Mouse (Mus musculus) thymus, adult 2 months (tissue): ENCODE measurements around the gene Gm6588. TPM values are rescaled to one million over a fixed set of nuclear protein-coding genes. Genes with fewer than 3 reads are reported as not detected.

ENCODE experiments used
- DNase-seq: peaks from one replicate; pipeline ENCODE4 v3.0.0; 2021
- H3K27ac ChIP-seq: fragments of 200-500 bp; 2 replicates; pipeline ENCODE4 v1.5.1; 2012; ENCODE audit warnings: low read length, control low read depth; ENCODE audit not compliant: control insufficient read depth, insufficient read depth
- H3K27me3 ChIP-seq: fragments of 200-500 bp; 2 replicates; pipeline ENCODE4 v1.6.1; 2012; ENCODE audit warnings: mild to moderate bottlenecking, low read length, moderate library complexity, mixed read lengths; ENCODE audit not compliant: control insufficient read depth, insufficient read depth
- H3K36me3 ChIP-seq: fragments of 200-500 bp; 2 replicates; pipeline ENCODE4 v1.6.1; 2012; ENCODE audit warnings: mild to moderate bottlenecking, low read length, moderate library complexity; ENCODE audit not compliant: control insufficient read depth, insufficient read depth
- H3K4me1 ChIP-seq: fragments of 200-500 bp; replicated peaks from 2 replicates; pipeline ENCODE4 v1.6.1; 2012; ENCODE audit warnings: low read length; ENCODE audit not compliant: control insufficient read depth, insufficient read depth
- H3K4me3 ChIP-seq: fragments of 200-500 bp; 2 replicates; pipeline ENCODE4 v1.5.1; 2012; ENCODE audit warnings: mild to moderate bottlenecking, low read length, control low read depth, moderate library complexity; ENCODE audit not compliant: control insufficient read depth, insufficient read depth
- CTCF ChIP-seq: fragments of 200-500 bp; IDR thresholded peaks from 2 replicates; pipeline ENCODE4 v1.5.1; 2012; ENCODE audit warnings: mild to moderate bottlenecking, control low read depth, low read length, moderate library complexity, borderline replicate concordance; ENCODE audit not compliant: control insufficient read depth, poor library complexity, insufficient read depth; ENCODE audit errors: extremely low read depth
- POLR2A ChIP-seq: fragments of 200-500 bp; IDR thresholded peaks from 2 replicates; pipeline ENCODE4 v1.6.1; 2012; ENCODE audit warnings: mild to moderate bottlenecking, low read length, control low read depth, moderate library complexity; ENCODE audit not compliant: control insufficient read depth, poor library complexity, insufficient read depth; ENCODE audit errors: extremely low read depth
- WGBS: fragments of 180-500 bp; shearing (Covaris S2); methylation state at CpG from one replicate; pipeline ENCODE4 v1.1.7; 2018; 5-methylcytosine and 5-hydroxymethylcytosine counted together
- polyA plus RNA-seq: library from polyadenylated mRNA; depleted of rRNA; stranded (reverse); fragments of >200 nt; gene quantifications from 2 replicates; pipeline ENCODE4 v1.2.3, GENCODE M21; 2012

Gene Gm6588
- polyA plus RNA-seq, 1 experiment: 0.07 TPM

- Histone ChIP-seq H3K4me3 (peak overlapping the region; percentile 2; the same call in 1 of the 2 replicates), H3K27me3 (no peaks in the 10 kb centered on the region), H3K36me3 (no peaks in the 10 kb centered on the region), H3K27ac (no peak overlapping the region), H3K4me1 (peaks cover 8% of the 10 kb centered on the region)
- peak; percentile 37 for DNase-seq
- TF ChIP-seq POLR2A (0 out of 2 replicates have a peak, but pooled peaks have one; percentile 16), CTCF (no peak)
- 13% methylated on average over 14 of the region's 14 CpGs for WGBS
Measured at GRCm38 (mm10) chr5:112431120-112431775, 18.0 kb upstream of the Gm6588 start.

- DNase-seq: no peak
- Histone ChIP-seq H3K4me1 (peaks cover 8% of the 10 kb centered on the region), H3K27me3 (no peaks in the 10 kb centered on the region), H3K27ac (no peak overlapping the region), H3K36me3 (no peaks in the 10 kb centered on the region), H3K4me3 (no peak overlapping the region)
- WGBS: 93% methylated on average over 5 of the region's 5 CpGs
- TF ChIP-seq CTCF (no peak), POLR2A (no peak)
Measured at GRCm38 (mm10) chr5:112432033-112432432, 17.2 kb upstream of the Gm6588 start.

GRCm38 (mm10) chr5:112433004-112433403 is 16.2 kb upstream of the Gm6588 start:
- H3K27me3 ChIP-seq: no peaks in the 10 kb centered on the region
- no peak overlapping the region for H3K27ac ChIP-seq
- no peak overlapping the region for H3K4me3 ChIP-seq
- H3K36me3 ChIP-seq: no peaks in the 10 kb centered on the region
- peaks cover 11% of the 10 kb centered on the region for H3K4me1 ChIP-seq
- 3% methylated on average over 8 of the region's 8 CpGs for WGBS
- TF ChIP-seq CTCF (0 out of 2 replicates have a peak, but pooled peaks have one; percentile 47), POLR2A (no peak)
- DNase-seq: peak; percentile 73

DNA sequence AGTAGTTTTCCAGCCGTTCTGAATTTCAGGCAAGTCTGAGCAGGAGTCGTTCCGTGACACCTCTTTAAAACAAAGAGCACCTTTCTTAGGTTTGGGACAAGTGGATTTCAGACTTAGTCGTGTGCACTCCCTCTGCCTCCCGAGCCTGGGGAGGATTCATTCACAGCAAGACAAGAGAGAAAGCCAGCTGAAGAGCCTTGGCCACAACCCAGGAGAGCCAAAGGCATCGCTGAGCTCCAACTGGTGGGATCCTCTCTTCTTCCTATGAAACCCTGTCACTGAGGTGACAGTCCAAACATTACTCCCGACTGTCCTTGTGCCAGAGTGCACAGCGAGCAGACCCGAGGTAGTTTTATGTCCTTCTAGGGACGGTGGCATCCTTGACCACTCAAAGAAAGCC is 10.7 kb upstream of the Gm6588 start:
- H3K4me1 ChIP-seq: peaks cover 3% of the 10 kb centered on the region; the same call in 1 of the 2 replicates
- no peak overlapping the region for H3K4me3 ChIP-seq
- no peak overlapping the region for H3K27ac ChIP-seq
- no peaks in the 10 kb centered on the region for H3K27me3 ChIP-seq
- no peak for DNase-seq
- TF ChIP-seq POLR2A (no peak), CTCF (no peak)
- 75% methylated on average over 10 of the region's 10 CpGs for WGBS
- H3K36me3 ChIP-seq: no peaks in the 10 kb centered on the region

DNA sequence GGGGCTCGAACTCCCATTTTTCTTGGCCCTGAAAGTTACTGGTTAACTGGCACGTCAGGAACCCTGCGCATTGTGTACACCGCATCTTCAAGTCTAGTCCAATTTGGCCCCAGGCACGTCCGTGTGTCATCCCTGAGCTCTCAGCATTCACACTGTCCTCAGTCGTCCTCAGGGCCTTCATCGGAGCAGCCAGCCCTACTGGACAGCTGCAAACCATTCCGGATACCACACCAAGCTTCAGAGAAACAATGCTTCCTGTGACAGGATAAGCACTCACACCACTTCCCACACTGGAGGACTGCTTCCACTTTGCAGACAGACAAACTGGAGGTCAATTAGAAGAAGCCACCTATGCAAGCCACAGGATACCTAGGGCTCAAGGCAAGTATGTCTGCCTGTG is 3.9 kb downstream of the Gm6588 start:
- Histone ChIP-seq H3K4me1 (no peaks in the 10 kb centered on the region), H3K27ac (no peak overlapping the region), H3K36me3 (no peaks in the 10 kb centered on the region), H3K4me3 (no peak overlapping the region), H3K27me3 (no peaks in the 10 kb centered on the region)
- TF ChIP-seq CTCF (no peak), POLR2A (no peak)
- DNase-seq: no peak
- WGBS: 29% methylated on average over 9 of the region's 9 CpGs

DNA sequence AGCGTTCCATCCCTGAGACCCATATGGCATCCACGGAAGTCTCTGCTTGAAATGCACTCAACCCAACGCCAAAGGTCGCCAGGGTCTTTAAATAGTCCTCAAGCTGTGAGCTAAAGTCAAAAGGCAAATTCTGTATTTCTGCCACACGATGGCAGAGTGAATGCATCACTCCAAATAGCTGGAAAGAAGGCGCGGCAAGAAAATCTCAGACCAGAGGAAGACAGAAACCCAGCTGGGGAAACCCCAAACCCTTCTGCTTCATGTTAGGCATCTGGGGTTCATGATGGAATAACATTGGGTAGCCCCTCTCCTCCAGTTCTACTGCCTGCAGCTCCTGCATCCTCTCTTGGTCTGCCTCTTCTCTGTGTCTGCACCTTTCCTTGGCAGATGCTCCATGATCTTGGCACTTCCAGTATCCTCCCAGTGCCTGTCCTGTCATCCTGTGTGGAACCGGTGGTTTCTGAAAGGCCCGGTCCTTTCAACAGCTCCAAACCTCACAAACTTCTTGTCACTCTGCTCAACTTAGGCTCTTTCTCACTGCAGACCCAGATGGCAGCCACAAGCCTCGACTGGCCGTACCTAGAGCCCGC is 5.8 kb downstream of the Gm6588 start:
- WGBS: 56% methylated on average over 12 of the region's 12 CpGs
- Histone ChIP-seq H3K27me3 (no peaks in the 10 kb centered on the region), H3K27ac (no peak overlapping the region), H3K36me3 (no peaks in the 10 kb centered on the region), H3K4me1 (no peaks in the 10 kb centered on the region), H3K4me3 (no peak overlapping the region)
- TF ChIP-seq POLR2A: no peak
- TF ChIP-seq CTCF: no peak
- no peak for DNase-seq
